Mouse (Mus musculus): ENCODE data around the gene Tbx15. TPM values are rescaled to one million over a fixed set of nuclear protein-coding genes. Genes with fewer than 3 reads are reported as not detected.

Tbx15 gene
- total RNA-seq, 2 experiments from 2014 or later = 0.17 to 0.49 TPM

- DNase-seq = no peak
Measured at GRCm38 (mm10) chr3:99248831-99249550, 8.8 kb downstream of the Tbx15 start.

GRCm38 (mm10) chr3:99249551-99249870 lies 9.3 kb downstream of the Tbx15 start:
- no peak for DNase-seq

GRCm38 (mm10) chr3:99249906-99250305 lies 9.7 kb downstream of the Tbx15 start:
- no peak for DNase-seq

GRCm38 (mm10) chr3:99251271-99252165 lies 11.3 kb downstream of the Tbx15 start:
- no peak for DNase-seq

GRCm38 (mm10) chr3:99252461-99253091 lies 12.4 kb downstream of the Tbx15 start:
- no peak for DNase-seq

GRCm38 (mm10) chr3:99253092-99253488 lies 12.9 kb downstream of the Tbx15 start:
- DNase-seq = no peak

- DNase-seq = peak; percentile 29 to 41
Measured at GRCm38 (mm10) chr3:99253497-99254451, 13.6 kb downstream of the Tbx15 start.

GRCm38 (mm10) chr3:99254559-99255151 lies 14.5 kb downstream of the Tbx15 start:
- no peak for DNase-seq

GRCm38 (mm10) chr3:99255411-99256365 lies 15.5 kb downstream of the Tbx15 start:
- no peak for DNase-seq

GRCm38 (mm10) chr3:99256366-99256750 lies 16.2 kb downstream of the Tbx15 start:
- no peak for DNase-seq

- DNase-seq = no peak
Measured at GRCm38 (mm10) chr3:99256766-99257165, 16.6 kb downstream of the Tbx15 start.

GRCm38 (mm10) chr3:99257586-99258577 lies 17.7 kb downstream of the Tbx15 start:
- no peak for DNase-seq

GRCm38 (mm10) chr3:99259741-99260270 lies 19.6 kb downstream of the Tbx15 start:
- DNase-seq = no peak

GRCm38 (mm10) chr3:99260395-99260794 lies 20.2 kb downstream of the Tbx15 start:
- no peak for DNase-seq

- no peak for DNase-seq
Measured at GRCm38 (mm10) chr3:99261371-99261791, 21.2 kb downstream of the Tbx15 start.

- DNase-seq = no peak
Measured at GRCm38 (mm10) chr3:99261986-99262385, 21.8 kb downstream of the Tbx15 start.

GRCm38 (mm10) chr3:99263471-99263903 lies 23.3 kb downstream of the Tbx15 start:
- DNase-seq = peak; percentile 55 to 65

- no peak for DNase-seq
Measured at GRCm38 (mm10) chr3:99264695-99265094, 24.5 kb downstream of the Tbx15 start.
